Mouse (Mus musculus): ENCODE measurements around the gene Ifna16.

DNA sequence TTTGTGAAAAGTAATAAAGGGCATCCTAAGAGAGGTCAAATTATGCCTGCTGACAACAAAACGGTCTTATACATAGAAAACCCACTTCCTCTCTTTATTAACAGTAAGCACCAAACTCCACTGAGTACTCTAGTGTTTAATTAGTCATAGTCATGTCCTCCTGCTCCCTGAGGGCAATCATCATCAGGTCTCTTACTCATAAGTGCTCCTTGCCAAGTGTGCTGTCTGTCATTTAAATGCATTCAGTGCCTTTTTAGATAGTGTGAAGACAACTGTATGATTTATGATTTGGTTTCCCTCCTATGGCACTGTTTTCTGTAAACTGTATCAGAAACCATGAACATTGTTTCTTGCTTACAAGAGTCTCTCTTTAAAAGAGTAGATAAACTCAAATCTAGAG lies 37.6 kb upstream of the Ifna16 start:
- no peak for TF ChIP-seq CTCF (IDR thresholded peaks at IDR 0.05; ENCODE audit: low read depth, low read length)
- no peak for TF ChIP-seq POLR2A (IDR thresholded peaks at IDR 0.05; ENCODE audit: extremely low read depth, insufficient read depth, low read length)
